Mouse (Mus musculus): ENCODE results near the gene Pcdh15. TPM values are rescaled to one million over a fixed set of nuclear protein-coding genes. Genes with fewer than 3 reads are reported as not detected.

Pcdh15 gene
- total RNA-seq (2022): 10 to 100 TPM in 1 of 4 experiments, 1 to 10 TPM in 3; 8.6 to 10.2 (median 9.6) TPM

- no peak for DNase-seq
These were observed at the start of gene Pcdh15 for GRCm38 (mm10) chr10:73098966-73099845. TSS of gene Pcdh15 (plus strand) at chr10:73099342.

- DNase-seq: no peak
These were observed 47.1 kb upstream of the Pcdh15 start for GRCm38 (mm10) chr10:73052074-73052473.

- no peak for DNase-seq
These were observed 39.4 kb upstream of the Pcdh15 start for GRCm38 (mm10) chr10:73059726-73060230.

- no peak for DNase-seq
These were observed 12.4 kb upstream of the Pcdh15 start for GRCm38 (mm10) chr10:73086703-73087102.

GRCm38 (mm10) chr10:73096531-73097135 is 2.5 kb upstream of the Pcdh15 start:
- no peak for DNase-seq

- DNase-seq: no peak
These were observed 2.0 kb upstream of the Pcdh15 start for GRCm38 (mm10) chr10:73097176-73097575.

- no peak for DNase-seq
These were observed 1.2 kb upstream of the Pcdh15 start for GRCm38 (mm10) chr10:73097979-73098378.

GRCm38 (mm10) chr10:73099846-73100241 is 702 bp downstream of the Pcdh15 start:
- no peak for DNase-seq

- no peak for DNase-seq
These were observed 4.3 kb downstream of the Pcdh15 start for GRCm38 (mm10) chr10:73103383-73103994.

GRCm38 (mm10) chr10:73105893-73106292 is 6.8 kb downstream of the Pcdh15 start:
- no peak for DNase-seq

- no peak for DNase-seq
These were observed 38.8 kb downstream of the Pcdh15 start for GRCm38 (mm10) chr10:73137985-73138384.

GRCm38 (mm10) chr10:73147543-73147942 is 48.4 kb downstream of the Pcdh15 start:
- DNase-seq: no peak

- no peak for DNase-seq
These were observed 48.8 kb downstream of the Pcdh15 start for GRCm38 (mm10) chr10:73147978-73148377.

- DNase-seq: no peak
These were observed 55.4 kb downstream of the Pcdh15 start for GRCm38 (mm10) chr10:73154544-73154943.

- no peak for DNase-seq
These were observed 62.6 kb downstream of the Pcdh15 start for GRCm38 (mm10) chr10:73161757-73162156.

- no peak for DNase-seq
These were observed 116.9 kb downstream of the Pcdh15 start for GRCm38 (mm10) chr10:73216001-73216400.

- DNase-seq: no peak
These were observed 143.2 kb downstream of the Pcdh15 start for GRCm38 (mm10) chr10:73242294-73242693.

- no peak for DNase-seq
These were observed 181.3 kb downstream of the Pcdh15 start for GRCm38 (mm10) chr10:73280438-73280837.

- no peak for DNase-seq
These were observed 197.3 kb downstream of the Pcdh15 start for GRCm38 (mm10) chr10:73296456-73296855.

GRCm38 (mm10) chr10:73301951-73302350 is 202.8 kb downstream of the Pcdh15 start:
- DNase-seq: no peak

- DNase-seq: no peak
These were observed 207.5 kb downstream of the Pcdh15 start for GRCm38 (mm10) chr10:73306677-73307076.

- DNase-seq: no peak
These were observed 227.7 kb downstream of the Pcdh15 start for GRCm38 (mm10) chr10:73326861-73327260.

GRCm38 (mm10) chr10:73333426-73333825 is 234.3 kb downstream of the Pcdh15 start:
- DNase-seq: no peak
